Mouse (Mus musculus) embryonic stem cell, embryonic (primary cell): Measurements from ENCODE around the gene Tmem108.

ENCODE experiments used
- CTCF ChIA-PET, 4 experiments: fragments of 300-600 bp in 2 of 4; fragments of 350-600 bp in 2 of 4; sonication (Branson Sonifier 250); formaldehyde crosslinking; loops; one replicate each; lab custom pipeline; 2022; ENCODE audit warnings: inconsistent platforms in 2 of 4; lab: Charles Lee
- POLR2A ChIA-PET, 4 experiments: fragments of 300-600 bp in 2 of 4; fragments of 350-600 bp in 2 of 4; sonication (Branson Sonifier 250); formaldehyde crosslinking; loops; one replicate each; lab custom pipeline; 2022; ENCODE audit warnings: antibody characterized with exemption in 4 of 4, inconsistent platforms in 1 of 4; lab: Charles Lee

Gene Tmem108

DNA sequence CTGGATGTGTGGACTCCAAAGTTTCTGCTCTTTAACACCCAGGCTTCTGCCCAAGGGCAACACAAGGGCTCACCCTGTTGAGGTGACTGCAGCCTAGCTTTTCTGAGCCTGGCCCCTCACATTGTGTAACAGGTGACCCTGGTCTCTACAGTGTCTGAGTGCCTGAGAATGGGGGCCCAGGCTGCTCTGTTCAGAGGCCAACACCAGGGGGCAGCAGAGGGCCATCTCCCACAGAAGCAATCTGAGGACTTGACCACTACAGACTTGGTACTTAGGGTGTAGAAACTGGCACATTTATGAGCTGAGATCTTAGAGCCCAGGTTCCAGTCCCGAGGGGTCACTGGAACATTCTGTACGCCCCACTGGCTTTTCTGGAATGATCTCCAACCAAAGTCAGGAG lies 271.2 kb downstream of the Tmem108 start:
- ChIA-PET CTCF (interaction anchor here (0.5 to 2.4 kb wide), 27 partner anchors 12 to 515 kb away, joined by 3 to 9 read pairs (median 4); partner anchors contain the start of gene Nphp3 (in 1 of the 4)), POLR2A (interaction anchor here in 2 of 4 experiments (0.7 to 1.4 kb wide), 3 partner anchors 14 to 17 kb away, joined by 3 to 5 read pairs (median 3); no protein-coding TSS in a partner anchor)

- ChIA-PET CTCF (interaction anchor here (0.5 to 2.4 kb wide), 20 partner anchors 12 to 525 kb away, joined by 3 to 9 read pairs (median 4); partner anchors contain the start of gene Nphp3 (in 1 of the 4)), POLR2A (interaction anchor here in 3 of 4 experiments (0.6 to 1.4 kb wide), 5 partner anchors 13 to 75 kb away, joined by 3 to 5 read pairs (median 3); no protein-coding TSS in a partner anchor)
Measured at GRCm38 (mm10) chr9:103489883-103490282, 271.8 kb downstream of the Tmem108 start.

DNA sequence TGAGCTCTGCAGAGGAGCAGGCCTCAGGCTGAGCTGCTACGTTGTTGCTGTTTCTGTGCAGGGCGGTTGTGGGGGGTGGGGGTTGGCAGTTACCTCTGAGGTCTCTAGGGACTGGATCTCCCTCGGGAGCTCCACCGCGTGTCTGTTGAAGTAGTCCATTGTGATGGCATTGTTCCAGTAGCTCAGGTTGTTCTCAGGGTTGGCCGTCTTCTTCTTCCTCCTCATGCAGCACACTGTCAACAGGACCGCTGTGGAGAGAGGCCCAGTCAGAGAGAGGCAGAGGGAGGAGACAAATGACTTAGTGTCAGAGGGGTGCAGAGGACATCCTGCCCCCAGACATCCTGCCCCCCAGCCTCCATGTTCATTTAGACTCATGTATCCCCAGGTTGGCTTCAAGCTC lies 272.5 kb downstream of the Tmem108 start:
- POLR2A ChIA-PET: interaction anchor here in 2 of 4 experiments (0.5 to 0.6 kb wide), 2 partner anchors 68 to 352 kb away, joined by 5 to 6 read pairs; no protein-coding TSS in a partner anchor
- CTCF ChIA-PET: interaction anchor here in 3 of 4 experiments (0.6 to 1.5 kb wide), 4 partner anchors 52 to 526 kb away, joined by 3 to 6 read pairs (median 4); no protein-coding TSS in a partner anchor

DNA sequence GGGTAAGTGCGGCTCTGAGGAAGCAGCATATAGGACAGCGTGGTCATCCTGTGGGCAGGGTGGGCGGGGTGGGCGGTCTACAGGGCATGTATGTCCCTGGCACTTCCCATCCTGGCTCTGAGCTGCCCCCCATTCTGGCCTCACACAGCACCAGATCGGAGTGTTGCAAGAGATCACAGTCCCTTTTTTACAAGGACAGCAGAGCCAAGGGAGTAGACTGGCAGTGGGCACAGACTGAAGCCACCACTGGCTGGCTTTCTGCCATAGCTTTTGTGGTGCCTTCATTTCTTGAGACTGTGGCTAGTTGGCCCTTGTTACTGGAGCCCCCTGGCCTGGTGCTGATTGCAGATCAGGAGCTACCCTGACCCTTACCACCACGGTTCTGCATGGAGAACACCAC lies 275.4 kb downstream of the Tmem108 start:
- CTCF ChIA-PET: interaction anchor here in 1 of 4 experiments (0.5 kb wide), 1 partner anchor 114 kb away, joined by 3 read pairs; no protein-coding TSS in a partner anchor
- POLR2A ChIA-PET: interaction anchor here in 1 of 4 experiments (0.5 to 0.9 kb wide), 2 partner anchors 216 to 273 kb away, joined by 3 to 4 read pairs; no protein-coding TSS in a partner anchor

GRCm38 (mm10) chr9:103485606-103486005 lies 276.0 kb downstream of the Tmem108 start:
- ChIA-PET POLR2A (interaction anchor here in 1 of 4 experiments (0.5 to 0.6 kb wide), 2 partner anchors 130 to 217 kb away, joined by 4 to 6 read pairs; no protein-coding TSS in a partner anchor), CTCF (no interaction called here)

- POLR2A ChIA-PET: no interaction called here
Measured at GRCm38 (mm10) chr9:103480603-103481220, 280.9 kb downstream of the Tmem108 start.

GRCm38 (mm10) chr9:103480044-103480576 lies 281.5 kb downstream of the Tmem108 start, which contains the start of gene Bfsp2:
Bfsp2 (minus strand) TSS chr9:103480420.
- CTCF ChIA-PET: interaction anchor here in 2 of 4 experiments (0.6 to 0.9 kb wide), 2 partner anchors 25 to 464 kb away, joined by 3 to 4 read pairs; no protein-coding TSS in a partner anchor
- POLR2A ChIA-PET: no interaction called here

More at GRCm38 (mm10) chr9:103480603-103481220, 280.9 kb downstream of the Tmem108 start:
- CTCF ChIA-PET: interaction anchor here in 2 of 4 experiments (0.6 to 0.9 kb wide), 2 partner anchors 24 to 465 kb away, joined by 3 to 4 read pairs; no protein-coding TSS in a partner anchor

DNA sequence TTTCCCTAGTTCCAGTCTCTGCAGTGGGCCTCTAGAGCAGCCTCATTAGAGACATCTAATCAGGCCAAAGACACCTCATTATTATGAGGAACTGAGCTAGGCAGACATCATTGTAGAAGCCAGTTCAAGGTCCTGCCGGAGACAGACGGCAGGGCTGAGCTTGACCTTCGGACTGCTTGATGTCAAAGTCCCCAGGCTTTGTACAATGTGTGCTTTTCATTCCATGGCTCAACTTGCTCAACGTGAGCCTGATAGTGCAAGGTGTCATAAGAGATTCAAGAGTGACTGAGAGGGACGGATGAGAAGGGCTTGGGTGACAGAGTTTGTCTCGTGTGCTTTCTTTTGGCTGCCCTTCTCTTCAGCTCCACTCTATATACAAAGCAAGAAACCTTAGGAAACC lies 286.2 kb downstream of the Tmem108 start:
- ChIA-PET POLR2A (interaction anchor here in 1 of 4 experiments (1.0 kb wide), 1 partner anchor 12 kb away, joined by 3 read pairs; no protein-coding TSS in a partner anchor), CTCF (no interaction called here)

DNA sequence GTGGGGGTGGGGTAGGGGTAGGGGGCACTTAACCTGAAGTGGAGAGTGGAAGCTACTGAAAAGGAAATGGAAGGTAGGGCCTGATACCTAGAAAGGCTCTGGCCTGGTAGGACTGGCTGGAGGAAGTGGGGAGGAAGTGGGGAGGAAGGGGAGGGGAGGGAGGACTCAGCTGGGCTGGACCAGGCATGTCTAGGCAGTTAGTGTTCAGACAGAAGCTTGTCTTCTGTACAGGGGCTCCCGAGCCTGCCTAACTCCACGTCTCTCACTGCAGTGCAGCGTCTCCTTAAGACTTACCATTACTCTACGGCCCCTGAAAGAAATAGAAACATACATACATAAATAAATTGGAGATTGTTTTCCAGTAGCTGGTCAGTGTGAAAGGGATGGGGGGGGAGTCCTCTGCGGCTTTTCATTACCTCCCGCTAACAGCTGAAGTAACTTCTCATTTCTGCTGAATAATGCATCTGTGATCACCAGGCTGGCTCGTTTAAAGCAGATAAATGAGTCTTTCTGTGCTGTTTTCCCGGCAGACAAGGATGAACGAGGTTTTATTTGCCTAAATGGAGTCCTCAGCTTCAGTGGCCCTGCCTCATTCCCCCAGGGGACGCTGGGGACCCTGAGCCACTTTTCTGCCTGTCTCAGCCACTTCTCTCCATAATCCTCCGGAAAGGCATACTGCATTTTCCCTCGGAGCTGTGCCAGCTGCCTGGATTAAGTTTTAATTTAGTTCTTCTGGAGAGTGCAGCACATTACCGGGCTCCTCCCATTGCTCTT lies 287.5 kb downstream of the Tmem108 start:
- ChIA-PET CTCF (interaction anchor here in 1 of 4 experiments (1.5 kb wide), 1 partner anchor 16 kb away, joined by 3 read pairs; no protein-coding TSS in a partner anchor), POLR2A (interaction anchor here in 3 of 4 experiments (0.5 to 1.4 kb wide), 8 partner anchors 10 to 528 kb away, joined by 3 to 5 read pairs (median 3); partner anchors contain the start of gene Nphp3 (in 1 of the 3))

DNA sequence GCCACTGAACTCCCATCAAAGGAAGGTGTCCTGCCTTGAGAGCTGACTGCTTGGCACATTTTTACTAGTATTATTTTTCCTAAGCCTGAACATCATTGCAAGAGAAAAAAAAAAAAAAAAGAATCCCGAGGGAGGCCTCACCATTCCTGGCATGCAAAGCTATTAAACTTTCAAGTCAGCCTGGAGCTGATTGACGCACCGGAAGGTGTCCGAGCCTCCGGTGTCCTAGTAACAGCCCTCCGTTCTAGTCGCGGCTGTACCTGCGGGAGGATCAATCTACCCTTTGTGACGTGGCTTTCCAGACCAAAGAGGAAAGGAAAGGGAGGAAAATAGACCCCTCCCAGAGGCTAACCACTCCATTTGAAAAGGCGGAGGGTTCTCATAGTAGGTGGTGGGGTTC lies 289.9 kb downstream of the Tmem108 start:
- ChIA-PET POLR2A (interaction anchor here in 2 of 4 experiments (0.6 to 1.3 kb wide), 2 partner anchors 17 to 108 kb away, joined by 3 read pairs; no protein-coding TSS in a partner anchor), CTCF (interaction anchor here (0.6 to 1.4 kb wide), 7 partner anchors 11 to 901 kb away, joined by 3 to 5 read pairs (median 4); no protein-coding TSS in a partner anchor)

DNA sequence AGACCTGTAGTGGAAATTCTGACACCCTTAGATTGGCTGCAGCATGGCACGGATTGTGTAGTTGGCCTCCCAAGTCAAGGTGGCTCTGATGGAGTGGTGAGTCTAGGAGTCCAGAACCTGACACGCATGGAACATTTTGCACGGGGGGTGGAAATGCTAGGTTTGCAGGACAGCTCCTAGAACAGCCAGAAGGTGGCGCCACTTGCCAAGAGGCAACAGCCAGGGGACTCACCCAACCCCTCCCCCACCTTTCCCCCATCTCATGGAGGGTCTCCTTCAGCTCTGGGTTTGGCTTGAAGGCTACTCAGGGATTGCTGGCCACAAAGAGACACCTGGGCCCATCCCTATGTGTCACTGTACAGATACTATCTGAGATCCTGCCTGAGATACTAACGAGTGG lies 292.1 kb downstream of the Tmem108 start:
- POLR2A ChIA-PET: interaction anchor here in 1 of 4 experiments (0.7 kb wide), 1 partner anchor 81 kb away, joined by 4 read pairs; no protein-coding TSS in a partner anchor
- CTCF ChIA-PET: interaction anchor here in 3 of 4 experiments (0.6 to 1.5 kb wide), 16 partner anchors 10 to 533 kb away, joined by 3 to 6 read pairs (median 3); partner anchors contain the start of gene Nphp3 (in 1 of the 3)

- CTCF ChIA-PET: interaction anchor here (0.6 to 1.5 kb wide), 16 partner anchors 10 to 533 kb away, joined by 3 to 6 read pairs (median 3); partner anchors contain the start of gene Nphp3 (in 1 of the 4)
- POLR2A ChIA-PET: interaction anchor here in 1 of 4 experiments (0.7 kb wide), 1 partner anchor 81 kb away, joined by 4 read pairs; no protein-coding TSS in a partner anchor
Measured at GRCm38 (mm10) chr9:103468911-103469310, 292.7 kb downstream of the Tmem108 start.

DNA sequence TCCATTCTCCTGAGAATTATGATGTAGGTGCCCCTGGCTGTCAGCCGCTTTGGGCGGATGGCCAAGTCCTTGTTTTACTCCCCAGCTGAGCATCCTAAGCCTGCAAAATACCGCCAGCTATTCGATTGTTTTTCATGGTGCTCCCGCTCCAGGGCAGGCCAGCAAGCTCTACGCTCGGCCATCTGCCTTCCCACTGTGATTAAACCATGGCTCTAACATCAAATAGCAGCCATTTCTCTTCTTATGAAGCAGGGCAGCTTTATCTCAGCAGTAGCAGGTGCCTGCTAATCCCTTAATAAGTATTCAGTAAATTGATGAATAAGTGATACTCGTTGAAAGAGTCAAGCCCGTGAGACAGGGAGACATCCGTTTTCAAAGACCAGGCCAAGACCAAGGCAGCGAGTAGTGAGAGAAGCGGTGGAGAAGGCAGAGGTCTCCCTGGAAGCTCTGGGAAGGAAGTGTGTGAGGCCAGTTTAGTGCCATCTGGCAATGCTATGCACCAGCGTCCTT lies 295.9 kb downstream of the Tmem108 start:
- ChIA-PET CTCF (interaction anchor here in 2 of 4 experiments (0.5 to 0.6 kb wide), 2 partner anchors 99 to 483 kb away, joined by 3 to 6 read pairs; no protein-coding TSS in a partner anchor), POLR2A (interaction anchor here in 1 of 4 experiments (0.9 kb wide), 1 partner anchor 21 kb away, joined by 3 read pairs; no protein-coding TSS in a partner anchor)

DNA sequence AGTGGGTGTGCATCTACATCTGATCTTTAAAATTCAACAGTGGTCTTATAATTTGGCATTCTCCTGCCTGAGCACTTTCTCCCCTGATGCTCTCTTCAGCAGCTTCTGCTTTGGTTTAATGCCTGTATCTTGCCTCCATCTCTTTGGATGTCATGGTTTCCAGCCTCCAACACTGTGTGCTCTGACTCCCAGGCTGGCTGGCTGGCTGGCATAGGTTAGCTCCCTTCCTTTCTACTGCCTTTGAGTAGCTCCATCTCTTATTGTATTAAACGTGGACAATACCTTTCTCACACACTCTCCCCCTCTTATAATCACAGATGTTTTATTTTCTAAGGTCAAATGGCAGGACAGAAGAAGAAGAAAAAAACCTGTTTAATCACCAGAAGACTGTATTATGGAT lies 296.3 kb downstream of the Tmem108 start:
- POLR2A ChIA-PET: interaction anchor here in 1 of 4 experiments (0.6 to 0.9 kb wide), 2 partner anchors 21 to 88 kb away, joined by 3 read pairs; no protein-coding TSS in a partner anchor

GRCm38 (mm10) chr9:103463833-103464232 lies 297.8 kb downstream of the Tmem108 start:
- POLR2A ChIA-PET: no interaction called here

More for the DNA sequence above, 296.3 kb downstream of the Tmem108 start:
- CTCF ChIA-PET: interaction anchor here in 2 of 4 experiments (0.5 to 0.6 kb wide), 2 partner anchors 99 to 482 kb away, joined by 3 to 6 read pairs; no protein-coding TSS in a partner anchor

DNA sequence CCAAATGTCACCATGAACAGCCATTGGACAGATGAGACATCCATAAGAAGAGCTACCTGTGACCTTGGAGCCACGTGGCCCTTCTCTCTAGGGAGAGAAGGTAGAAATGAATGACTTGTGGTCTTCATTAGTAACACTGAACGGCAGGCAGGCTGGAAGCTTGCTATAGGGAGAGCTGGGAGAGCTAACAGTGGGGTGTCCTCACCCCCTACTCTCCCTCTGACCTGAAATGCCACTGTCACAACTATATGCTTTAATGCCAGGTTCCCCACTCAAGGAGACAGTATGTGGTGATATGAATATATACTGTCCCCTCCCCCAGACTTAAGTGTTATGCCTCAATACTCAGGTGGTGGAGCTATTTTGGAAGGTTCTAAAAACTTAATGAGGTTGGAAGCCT lies 301.8 kb downstream of the Tmem108 start:
- POLR2A ChIA-PET: interaction anchor here in 1 of 4 experiments (0.6 kb wide), 1 partner anchor 116 kb away, joined by 3 read pairs; no protein-coding TSS in a partner anchor

More at GRCm38 (mm10) chr9:103463833-103464232, 297.8 kb downstream of the Tmem108 start:
- CTCF ChIA-PET: interaction anchor here in 1 of 4 experiments (0.6 kb wide), 1 partner anchor 36 kb away, joined by 3 read pairs; no protein-coding TSS in a partner anchor

More for the DNA sequence above, 301.8 kb downstream of the Tmem108 start:
- CTCF ChIA-PET: interaction anchor here in 2 of 4 experiments (0.5 to 2.2 kb wide), 2 partner anchors 10 to 509 kb away, joined by 4 to 6 read pairs; no protein-coding TSS in a partner anchor
